Mouse (Mus musculus) lung, adult 18-20 months (tissue): ENCODE measurements at regions not wholly inside any gene's neighbourhood (a gene's known extent, or its start where the extent isn't known, plus 50 kb on each side); places are given as distances from the start of the nearest gene placed in this dataset.

Experiments
- DNase-seq, 2 experiments: peaks; one replicate each; pipeline ENCODE4 v3.0.0; 2022; ENCODE audit warnings: mixed read lengths in 2 of 2

DNA sequence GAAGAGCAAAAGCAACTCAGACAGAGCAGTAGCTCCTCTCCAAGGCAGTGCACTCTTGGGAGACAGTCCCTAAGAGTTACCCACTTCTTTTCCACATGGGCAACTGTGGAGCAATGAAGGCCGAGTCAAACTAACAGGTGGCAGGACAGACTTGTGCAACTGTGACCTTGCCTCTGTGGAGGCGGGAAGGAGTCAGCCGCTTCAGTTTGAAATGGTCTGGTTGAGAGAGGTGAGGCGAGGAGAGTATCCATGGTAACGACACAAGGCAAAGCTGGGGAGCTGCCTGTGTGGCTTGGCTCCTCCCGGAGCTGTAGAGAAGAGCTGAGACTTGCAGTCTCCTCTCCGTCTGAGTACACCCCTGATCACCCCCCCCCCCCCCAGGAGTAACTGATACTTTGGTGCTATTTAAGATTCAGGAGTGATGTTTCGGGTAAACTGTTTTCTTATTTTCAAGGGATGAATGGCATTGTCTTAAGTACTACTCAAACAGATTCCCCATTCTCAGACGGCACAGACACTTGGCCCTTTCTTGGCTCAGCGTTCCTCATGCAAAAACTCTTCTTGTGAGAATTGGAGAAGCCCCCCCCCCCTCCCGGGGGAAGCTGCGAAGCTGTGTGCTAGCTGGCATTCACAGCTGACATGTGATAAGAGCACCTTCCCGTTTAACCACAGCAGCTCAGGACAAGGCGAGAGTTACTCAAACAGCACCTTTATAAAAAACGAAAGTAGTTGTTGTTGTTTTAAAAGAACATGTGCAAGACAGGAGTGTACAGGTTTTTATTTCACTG is 54.9 kb upstream of the Chst1 start:
- DNase-seq = no peak

DNA sequence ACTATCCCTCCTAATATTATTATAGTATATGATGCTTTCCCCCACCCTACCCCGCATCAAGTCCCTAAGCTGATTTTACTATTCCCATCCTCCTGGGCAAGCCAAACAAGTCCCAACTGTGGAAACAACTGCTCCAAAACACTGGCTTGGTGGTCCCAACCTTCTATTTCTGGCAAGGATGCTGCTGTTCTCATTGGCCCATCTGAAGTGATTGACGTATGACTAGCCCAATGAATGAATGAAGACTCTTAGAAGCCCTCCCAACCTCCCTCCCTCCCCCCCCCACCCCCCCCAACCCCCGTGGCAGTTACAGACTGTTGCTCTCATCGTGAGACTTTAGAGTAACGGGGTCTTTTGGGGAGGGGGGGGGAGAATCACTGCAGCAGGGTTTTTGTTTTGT is 58.7 kb upstream of the Chst1 start:
- no peak for DNase-seq

DNA sequence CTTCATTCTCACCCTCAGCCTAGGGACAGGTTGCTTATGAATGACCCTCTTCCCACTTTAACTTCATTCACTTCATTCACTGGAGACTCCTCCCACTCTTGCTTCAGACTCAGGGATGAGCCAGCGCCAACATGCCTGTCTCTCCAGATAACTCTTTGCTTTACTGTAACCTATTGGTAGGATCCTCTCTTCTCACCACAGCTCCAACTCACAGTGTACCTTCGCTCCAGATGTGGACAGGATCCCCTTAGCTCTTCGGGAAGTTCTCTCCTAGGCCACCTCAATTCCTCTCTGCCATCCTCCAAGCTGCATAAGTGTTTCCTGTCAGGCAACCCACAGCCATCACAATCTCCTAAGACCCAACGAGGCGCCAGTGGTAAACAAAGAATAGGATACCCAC is 67.5 kb upstream of the Chst1 start:
- DNase-seq = no peak

DNA sequence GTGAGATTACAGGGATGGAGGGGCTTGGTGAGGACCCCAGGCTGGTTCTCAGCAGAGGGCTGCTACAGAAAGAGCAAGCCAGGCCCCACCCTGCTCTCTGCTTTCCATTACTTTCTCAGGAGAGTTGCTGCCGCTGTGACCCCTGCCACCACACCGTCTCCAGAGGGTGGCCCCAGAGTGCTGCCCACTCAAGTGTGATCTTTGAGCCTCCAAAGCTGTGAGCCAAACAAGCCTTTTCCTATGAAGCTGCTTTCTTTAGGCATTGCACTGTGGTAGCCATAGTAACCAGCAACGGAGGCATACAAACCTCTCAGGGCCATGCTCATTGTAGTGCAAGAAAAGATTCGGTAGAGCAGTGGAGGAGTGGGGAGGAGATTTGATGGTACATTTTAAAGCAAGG is 68.8 kb upstream of the Chst1 start:
- DNase-seq = no peak

DNA sequence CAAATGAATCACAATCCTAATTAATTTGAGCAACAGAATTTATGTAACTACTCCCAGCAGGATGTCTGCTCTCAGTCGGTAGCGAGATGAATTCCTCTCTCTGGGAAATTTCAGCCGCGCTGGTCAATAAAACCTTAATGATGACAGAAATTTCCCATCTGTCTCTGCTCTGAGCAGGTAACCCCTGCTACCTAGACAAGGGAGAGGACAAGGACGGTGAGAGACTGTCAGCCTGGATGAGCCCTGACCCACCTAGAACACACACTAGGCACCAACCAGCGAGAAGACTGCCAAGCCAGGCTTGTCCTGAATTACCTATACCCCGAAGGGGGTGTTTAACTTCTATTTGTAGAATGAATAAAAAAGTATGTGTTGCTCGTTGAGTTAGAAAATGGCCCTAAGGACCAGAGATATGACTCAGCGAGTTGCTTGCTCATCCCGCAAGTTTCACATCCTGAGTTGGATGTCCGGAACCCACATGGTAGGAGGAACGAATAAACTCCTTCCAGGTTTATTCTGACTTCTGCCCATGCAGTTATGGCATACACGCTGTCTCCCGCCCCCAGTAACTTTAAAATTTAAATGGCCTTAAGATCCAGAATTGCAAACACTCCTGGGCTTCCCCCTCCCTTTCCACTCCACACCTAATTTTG is 69.5 kb upstream of the Slc35c1 start:
- DNase-seq = no peak

DNA sequence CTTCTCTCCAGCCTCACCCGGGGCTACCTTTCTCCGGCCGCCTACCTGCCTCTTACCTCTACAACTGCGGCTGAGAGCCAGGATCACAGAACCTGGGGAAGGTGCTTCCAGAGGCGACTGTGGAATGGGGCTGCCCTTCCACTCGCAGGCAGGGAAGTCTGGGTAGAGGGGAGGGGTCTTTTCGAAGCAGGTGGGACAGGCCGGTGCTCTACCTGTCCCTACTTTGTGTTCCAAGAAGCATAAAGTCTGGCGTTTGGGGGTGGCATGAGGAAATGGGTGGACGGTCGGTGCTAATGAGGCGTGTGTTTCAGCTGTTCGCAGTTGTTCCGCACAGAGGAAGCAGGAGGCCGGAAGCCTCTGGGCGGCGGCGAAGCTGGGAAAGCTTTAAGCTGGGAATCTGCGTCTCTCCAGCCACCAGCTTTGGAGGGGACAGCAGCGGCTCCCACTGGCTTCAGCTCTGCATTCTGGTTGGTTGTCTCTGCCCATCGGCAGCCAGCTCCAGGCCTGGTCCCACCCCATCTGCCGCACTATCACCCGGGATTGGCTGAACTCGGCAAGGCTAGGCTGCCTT is 68.8 kb upstream of the Slc35c1 start:
- DNase-seq = peak; percentile 82 to 87

DNA sequence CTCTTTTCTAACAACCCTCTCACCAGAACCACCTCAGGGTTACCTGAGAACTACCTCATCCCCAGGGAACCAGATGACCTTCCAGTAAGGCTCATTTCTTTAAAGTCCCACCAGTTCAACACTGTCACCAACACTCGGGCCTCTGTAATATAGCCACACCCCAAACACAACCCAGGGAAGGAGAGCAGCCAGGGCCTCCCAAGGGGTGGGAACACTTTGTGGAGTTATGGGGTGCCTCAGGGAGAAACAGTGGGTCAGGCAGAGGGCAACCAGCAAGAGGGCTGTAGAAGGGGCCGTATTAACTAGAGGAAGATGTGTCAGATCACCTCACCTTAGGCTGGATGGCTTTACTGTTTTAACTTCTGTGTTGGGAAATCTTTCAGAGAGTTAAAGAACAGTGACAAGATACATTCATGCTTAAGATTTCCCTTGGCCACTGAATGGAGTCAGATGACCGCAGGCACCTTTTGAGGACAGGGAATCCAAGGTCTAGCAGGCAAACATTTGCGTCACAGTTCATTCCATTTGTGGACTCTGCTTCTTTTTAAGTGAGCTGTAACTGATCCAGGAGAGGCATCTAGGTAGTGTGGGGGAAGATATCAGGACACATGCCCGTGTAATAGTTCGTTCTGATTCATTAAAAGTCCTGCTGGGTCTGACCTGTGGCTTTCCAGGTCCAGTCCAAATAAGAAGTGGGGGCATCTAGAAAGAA is 67.9 kb upstream of the Slc35c1 start:
- no peak for DNase-seq

DNA sequence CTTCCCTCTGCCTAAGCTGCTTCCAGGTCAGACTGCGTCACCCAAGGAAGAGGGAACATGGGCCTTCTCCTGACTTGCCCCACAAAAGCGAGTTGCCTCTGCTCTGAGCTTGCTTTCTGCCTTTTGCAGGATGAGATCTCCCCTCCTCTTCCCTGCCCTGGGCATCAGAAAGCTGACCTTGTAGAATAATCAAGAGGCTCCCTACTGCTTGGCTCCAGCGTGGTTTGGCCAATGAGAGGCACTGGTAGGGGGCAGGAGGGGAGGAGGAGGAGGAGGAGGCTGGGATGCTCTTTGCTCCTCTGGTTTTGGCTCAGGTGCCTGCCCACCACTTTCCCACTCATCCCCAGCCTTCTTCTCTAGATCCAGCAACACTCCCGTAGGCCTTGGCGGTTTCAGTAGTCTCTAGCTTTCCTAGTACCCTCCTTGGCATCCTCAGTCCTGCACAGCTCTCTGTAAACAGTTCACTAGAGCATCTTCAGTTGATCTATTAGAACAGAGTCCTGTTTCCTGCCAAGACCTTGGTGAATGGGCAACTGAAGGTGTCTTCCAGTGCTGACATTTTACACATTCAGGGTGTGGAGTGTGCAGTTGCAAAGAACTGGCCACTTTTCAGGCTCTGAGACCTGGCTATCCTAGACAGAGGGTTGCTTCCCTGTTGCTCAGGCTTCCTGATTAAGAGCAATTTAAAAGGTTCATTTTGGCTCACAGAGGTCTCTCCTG is 66.5 kb upstream of the Slc35c1 start:
- no peak for DNase-seq

DNA sequence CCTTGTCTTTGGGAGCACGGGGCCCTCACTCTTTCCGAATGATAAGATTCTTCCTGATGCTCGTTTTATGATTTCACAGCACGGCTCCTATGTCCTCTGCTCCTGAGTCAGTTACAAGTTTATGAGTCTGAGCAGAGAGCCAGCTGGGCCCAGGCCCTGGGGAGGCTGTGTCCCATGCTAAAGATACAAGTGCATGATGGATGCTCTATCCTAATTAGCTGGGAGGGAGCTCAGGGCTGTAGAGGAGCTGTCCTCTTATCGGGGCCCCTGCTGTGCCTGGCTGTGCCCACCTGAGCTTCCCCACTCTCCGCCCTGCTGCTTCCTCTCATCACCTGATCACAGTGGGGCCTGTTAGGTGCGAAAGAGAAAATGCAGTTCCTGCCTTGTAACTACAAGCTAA is 65.3 kb upstream of the Slc35c1 start:
- no peak for DNase-seq

DNA sequence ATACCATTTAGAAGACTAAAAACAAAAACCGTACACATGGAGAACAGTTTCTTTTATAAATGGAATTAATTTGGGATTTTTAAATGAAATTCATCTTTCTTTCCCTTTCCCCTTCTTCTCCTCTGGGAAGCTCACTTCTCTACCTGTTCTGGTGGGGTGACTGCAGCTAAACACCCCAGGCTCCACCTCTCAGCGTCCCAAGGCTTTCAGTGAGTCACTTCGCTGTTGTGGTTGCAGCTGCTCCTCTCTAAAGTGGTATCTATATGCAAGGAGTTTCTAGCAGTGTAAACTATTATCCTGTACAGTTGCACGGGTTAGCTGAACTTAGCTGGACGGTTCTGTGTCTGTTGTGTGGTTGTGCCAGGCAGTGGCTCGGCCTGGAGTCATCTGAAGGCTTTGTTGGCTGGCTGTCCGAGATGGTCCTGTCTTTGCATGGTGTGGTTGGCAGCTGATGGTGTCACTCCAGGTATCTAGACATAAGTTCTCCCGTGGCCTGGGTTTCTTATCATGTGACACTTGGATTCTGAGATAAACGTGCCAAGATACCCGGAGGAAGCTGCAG is 64.8 kb upstream of the Slc35c1 start:
- no peak for DNase-seq

DNA sequence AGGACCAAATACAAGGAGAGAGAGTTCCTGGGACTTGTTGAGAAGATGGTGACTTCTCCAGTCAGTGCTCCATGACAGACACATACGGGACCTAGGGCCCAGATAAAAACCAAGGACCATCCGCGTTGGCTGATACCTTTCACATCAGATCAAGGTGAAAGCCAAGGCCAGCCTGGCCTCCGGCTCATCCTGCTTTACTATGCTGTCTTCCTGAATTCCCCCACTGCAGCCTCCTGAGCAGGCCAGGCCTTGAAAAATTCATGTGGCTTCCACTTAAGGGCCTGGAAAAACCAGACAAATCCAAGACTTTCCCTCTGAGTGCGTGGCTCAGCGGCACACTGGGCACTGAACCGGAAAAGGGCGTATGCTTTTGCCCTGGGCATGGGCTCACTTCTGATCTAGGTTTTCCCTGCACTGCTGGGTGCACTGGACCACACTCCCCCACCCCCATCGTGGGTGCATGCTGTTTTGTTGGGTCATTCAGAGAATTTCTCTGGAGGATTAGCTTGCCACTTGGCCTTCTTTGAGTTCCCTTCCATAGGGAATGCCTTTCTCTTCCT is 64.1 kb upstream of the Slc35c1 start:
- no peak for DNase-seq

DNA sequence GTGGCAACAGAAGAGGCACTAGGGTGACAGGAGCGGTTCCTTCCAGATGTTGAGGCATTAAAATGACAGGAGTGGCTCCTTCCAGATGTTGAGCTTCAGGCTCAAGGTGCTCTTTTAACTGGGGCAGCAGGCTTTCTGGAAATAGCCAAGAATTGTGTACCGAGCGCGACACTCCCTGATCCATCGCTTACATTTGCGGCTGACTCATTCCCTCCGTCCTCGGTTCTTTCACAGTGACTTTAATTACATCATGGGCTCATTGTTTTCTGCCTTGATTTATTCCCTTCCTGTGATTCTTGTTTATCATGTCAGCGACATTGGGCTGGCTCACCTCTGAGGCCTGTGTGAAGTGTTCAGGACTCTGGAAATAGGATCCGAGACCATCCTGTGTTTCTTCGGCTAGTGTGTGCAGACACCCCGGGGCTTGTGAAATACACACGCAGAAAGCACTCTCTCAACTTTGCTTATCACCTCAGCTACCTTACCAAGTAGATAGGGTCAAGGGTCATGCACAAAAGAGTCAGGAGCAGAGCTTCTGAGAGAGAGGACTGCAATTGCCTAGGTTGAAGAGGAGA is 63.1 kb upstream of the Slc35c1 start:
- no peak for DNase-seq

DNA sequence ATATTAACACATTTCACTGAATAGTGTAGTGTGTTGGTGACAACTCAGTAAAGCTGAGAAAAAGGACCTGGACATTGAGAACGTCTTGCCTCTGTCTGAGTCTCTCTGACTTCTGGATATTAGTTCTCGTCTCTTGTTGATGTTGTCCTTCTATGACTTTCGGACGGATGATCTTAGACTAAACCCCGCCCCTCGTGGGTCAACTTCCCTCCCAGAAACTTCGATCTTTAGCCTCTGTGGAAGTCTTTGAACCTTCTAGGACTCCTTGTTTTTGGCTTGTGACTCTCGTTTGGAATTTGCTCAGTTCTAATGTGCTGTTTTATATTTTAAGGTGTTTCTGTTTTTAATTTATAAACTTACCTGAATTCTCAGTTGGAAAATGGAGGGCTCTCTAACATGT is 61.2 kb upstream of the Slc35c1 start:
- no peak for DNase-seq

DNA sequence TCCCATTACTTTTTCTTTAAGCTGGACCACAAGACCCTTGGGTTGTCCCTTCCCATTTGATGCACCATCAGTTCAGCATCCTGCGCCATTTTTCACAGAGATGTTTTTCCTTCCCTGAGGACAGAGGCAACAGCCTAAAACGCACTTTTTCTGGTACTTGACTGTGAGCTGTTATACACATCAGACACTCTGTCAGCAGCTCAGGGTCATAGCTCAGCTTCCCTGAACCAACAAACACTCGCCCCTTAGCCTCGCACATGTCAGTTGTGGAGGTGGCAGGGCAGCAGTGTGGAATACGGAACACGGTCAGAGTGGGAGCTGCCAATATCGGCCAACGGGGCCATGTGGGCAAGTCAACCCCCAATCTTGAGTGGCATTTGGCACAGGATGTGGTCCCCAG is 59.1 kb upstream of the Slc35c1 start:
- no peak for DNase-seq

DNA sequence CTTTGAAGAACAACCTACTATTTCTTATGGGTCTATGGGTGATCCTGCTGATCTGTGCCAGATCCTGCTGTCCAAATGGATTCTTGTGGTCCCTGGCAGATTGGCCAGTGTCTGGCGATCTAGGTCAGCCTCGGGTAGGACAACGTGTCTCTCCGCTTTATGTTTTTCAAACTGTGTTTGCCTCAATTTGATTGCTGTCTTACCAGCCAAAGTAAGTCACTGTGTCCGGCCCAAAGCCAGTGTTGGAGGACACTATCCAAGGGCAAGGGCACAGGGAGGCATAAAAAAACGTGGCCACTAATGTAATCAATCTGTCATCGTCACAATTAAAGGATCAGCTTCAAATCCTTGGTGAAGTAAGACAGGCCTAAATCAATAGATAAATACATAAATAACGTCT is 58.6 kb upstream of the Slc35c1 start:
- no peak for DNase-seq

DNA sequence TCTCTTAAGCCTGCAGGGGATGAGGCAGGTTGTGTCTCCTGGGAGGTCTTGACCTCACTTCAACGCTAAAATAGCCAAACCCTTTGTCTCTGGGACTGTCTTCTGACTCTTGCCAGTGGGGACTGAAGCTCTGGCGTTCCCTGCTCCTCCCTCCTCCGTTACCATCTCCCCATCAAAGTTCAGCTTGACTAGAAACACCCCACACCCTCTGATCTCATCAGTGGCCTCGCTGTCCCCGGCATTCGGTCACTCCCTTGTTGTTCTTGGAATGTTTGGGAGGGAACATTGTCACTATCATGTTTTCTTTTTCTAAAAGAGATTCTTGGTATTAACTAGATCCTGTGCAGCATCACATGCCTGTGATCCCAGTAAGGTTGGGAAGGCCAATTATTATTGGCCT is 54.6 kb upstream of the Slc35c1 start:
- no peak for DNase-seq

DNA sequence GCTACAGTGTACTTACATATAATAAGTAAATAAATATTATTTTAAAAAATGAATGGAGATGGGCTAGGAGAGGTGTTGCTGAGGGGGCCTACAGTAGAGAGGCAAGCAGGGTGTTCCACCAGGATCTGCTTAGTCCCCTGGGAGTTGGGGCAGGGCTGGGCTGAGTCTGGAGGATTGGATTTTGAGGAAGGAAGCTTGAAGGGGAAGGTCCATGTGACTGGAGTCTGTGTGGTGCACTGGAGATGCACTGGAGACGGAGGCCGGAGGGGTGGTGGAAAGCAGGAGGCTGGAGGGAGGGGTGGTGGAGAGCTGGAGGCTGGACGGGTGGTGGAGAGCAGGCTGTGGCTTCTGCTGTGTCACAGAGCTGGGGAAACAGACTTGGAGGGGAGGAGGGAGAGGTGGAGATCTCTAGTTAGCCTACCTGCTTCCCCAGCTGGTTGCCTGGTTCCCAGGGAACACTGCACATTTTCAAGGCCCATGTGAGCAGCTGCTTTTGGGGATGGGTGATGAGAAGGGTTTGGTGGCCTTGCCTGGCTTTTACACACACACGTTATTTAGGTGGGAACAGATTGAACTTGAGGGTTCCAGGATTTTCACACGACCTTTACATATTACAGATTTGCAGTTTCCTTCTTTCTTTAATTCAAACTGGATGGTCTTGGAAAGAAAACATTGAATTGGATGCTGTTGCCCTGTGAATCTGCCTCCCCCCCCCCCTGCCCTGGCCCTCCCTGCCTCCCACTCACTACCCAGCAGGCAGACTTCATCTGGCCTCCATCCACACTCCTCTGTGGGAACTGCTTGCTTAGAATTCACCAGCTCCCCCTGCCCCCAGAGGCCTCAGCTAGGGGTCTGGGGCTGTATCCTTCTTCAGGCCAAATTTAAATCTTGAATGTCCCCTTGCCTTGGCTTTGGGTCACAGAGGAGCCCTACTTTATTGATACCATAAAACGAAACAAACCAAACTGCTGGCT is 51.7 kb upstream of the Slc35c1 start:
- DNase-seq = no peak
